Mouse (Mus musculus): Measurements from ENCODE around the gene Gm47289.

GRCm38 (mm10) chr9:119142066-119142465 lies 16.9 kb upstream of the Gm47289 start:
- TF ChIP-seq CTCF (IDR thresholded peaks at IDR 0.05; ENCODE audit: borderline replicate concordance, insufficient read depth, low read depth, low read length) (no peak), POLR2A (IDR thresholded peaks at IDR 0.05; ENCODE audit: borderline replicate concordance, insufficient read depth, low read length) (no peak)

All from cerebellum, adult 2 months (tissue).